Mouse (Mus musculus) gastrocnemius, postnatal 14 days (tissue): ENCODE data around the gene Acss1. TPM values are rescaled to one million over a fixed set of nuclear protein-coding genes. Genes with fewer than 3 reads are reported as not detected.

ENCODE experiments used
- DNase-seq: peaks from one replicate; pipeline ENCODE4 v3.0.0; 2021; ENCODE audit warnings: mixed read lengths
- intact Hi-C: fragments of 180-260 bp; cut with DNase I; formaldehyde crosslinking; loops from one replicate; pipeline ENCODE4 v1.15.1; 2025; ENCODE audit warnings: low total_unique reads
- long read RNA-seq, 2 experiments: library from polyadenylated mRNA; stranded (forward); transcript quantifications; one replicate each; pipeline ENCODE4 v2.0.0; 2021
- total RNA-seq, 2 experiments: library from RNA; stranded (reverse); gene quantifications; 2 replicates each; pipeline ENCODE4 v1.2.3; 2021

Gene Acss1
- total RNA-seq, result 10 to 100 TPM; 12.2 to 25.3 TPM
- long read RNA-seq, experiment 1, transcript Acss1-201 (14 exons, 3,618 nt), result major isoform, 55 of 62 reads
- long read RNA-seq, experiment 1, partial matches to known transcripts, result 5 of 62 reads
- long read RNA-seq, experiment 1, other reads (novel, unspliced or antisense), result 2 of 62 reads
- long read RNA-seq, experiment 2, transcript Acss1-201 (14 exons, 3,618 nt), result major isoform, 71 of 79 reads
- long read RNA-seq, experiment 2, partial matches to known transcripts, result 1 of 79 reads
- long read RNA-seq, experiment 2, other reads (novel, unspliced or antisense), result 7 of 79 reads

GRCm38 (mm10) chr2:150667820-150668766 lies at the start of gene Acss1:
Gene Acss1, minus strand, starts transcription at chr2:150668500.
- intact Hi-C loops, result no loop called here
- DNase-seq, result peak; percentile 62

GRCm38 (mm10) chr2:150712167-150712674 lies 43.9 kb upstream of the Acss1 start:
- no peak for DNase-seq
- intact Hi-C loops, result no loop called here

- intact Hi-C loops, result no loop called here
Measured at GRCm38 (mm10) chr2:150691481-150692170, 23.3 kb upstream of the Acss1 start.

GRCm38 (mm10) chr2:150690216-150690615 lies 21.9 kb upstream of the Acss1 start:
- no peak for DNase-seq
- intact Hi-C loops, result no loop called here

More at GRCm38 (mm10) chr2:150691481-150692170, 23.3 kb upstream of the Acss1 start:
- DNase-seq, result no peak

- no peak for DNase-seq
- intact Hi-C loops, result no loop called here
Measured at GRCm38 (mm10) chr2:150689223-150689800, 21.0 kb upstream of the Acss1 start, which contains the start of gene Vsx1. Gene Vsx1, minus strand, starts transcription at chr2:150689360.

- peak; percentile 34 for DNase-seq
- intact Hi-C loops, result no loop called here
Measured at GRCm38 (mm10) chr2:150688541-150689186, 20.4 kb upstream of the Acss1 start.

- no peak for DNase-seq
- intact Hi-C loops, result no loop called here
Measured at GRCm38 (mm10) chr2:150687871-150688540, 19.7 kb upstream of the Acss1 start.

- intact Hi-C loops, result no loop called here
- no peak for DNase-seq
Measured at GRCm38 (mm10) chr2:150685389-150685788, 17.1 kb upstream of the Acss1 start.

GRCm38 (mm10) chr2:150684451-150684850 lies 16.2 kb upstream of the Acss1 start:
- intact Hi-C loops, result loop anchor here (5.0 kb wide), 1 partner anchor 318 kb away; no protein-coding TSS in a partner anchor
- DNase-seq, result no peak

GRCm38 (mm10) chr2:150681581-150681980 lies 13.3 kb upstream of the Acss1 start:
- DNase-seq, result no peak
- intact Hi-C loops, result loop anchor here (5.0 kb wide), 1 partner anchor 321 kb away; no protein-coding TSS in a partner anchor

GRCm38 (mm10) chr2:150678392-150678791 lies 10.1 kb upstream of the Acss1 start:
- peak; percentile 70 for DNase-seq
- intact Hi-C loops, result loop anchor here (5.0 kb wide), 1 partner anchor 69 kb away; the partner anchor contains the start of gene Entpd6

- intact Hi-C loops, result loop anchor here (5.0 kb wide), 1 partner anchor 72 kb away; the partner anchor contains the start of gene Entpd6
- DNase-seq, result no peak
Measured at GRCm38 (mm10) chr2:150675525-150675924, 7.2 kb upstream of the Acss1 start.

- intact Hi-C loops, result loop anchor here (5.0 kb wide), 2 partner anchors 72 to 232 kb away; partner anchors contain the start of genes Entpd6 and Gins1
- DNase-seq, result peak; percentile 54
Measured at GRCm38 (mm10) chr2:150674900-150675299, 6.6 kb upstream of the Acss1 start.

GRCm38 (mm10) chr2:150673929-150674328 lies 5.6 kb upstream of the Acss1 start:
- DNase-seq, result no peak
- intact Hi-C loops, result loop anchor here (2.0 to 5.0 kb wide), 2 partner anchors 63 to 233 kb away; partner anchors contain the start of gene Gins1

- no peak for DNase-seq
- intact Hi-C loops, result loop anchor here (2.0 to 5.0 kb wide), 2 partner anchors 61 to 236 kb away; partner anchors contain the start of gene Gins1
Measured at GRCm38 (mm10) chr2:150671609-150672290, 3.5 kb upstream of the Acss1 start.

GRCm38 (mm10) chr2:150670926-150671325 lies 2.6 kb upstream of the Acss1 start:
- no peak for DNase-seq
- intact Hi-C loops, result loop anchor here (5.0 kb wide), 1 partner anchor 236 kb away; the partner anchor contains the start of gene Gins1
